Mouse (Mus musculus) myocyte (in vitro differentiated cells): ENCODE data around the gene Synm. TPM values are rescaled to one million over a fixed set of nuclear protein-coding genes. Genes with fewer than 3 reads are reported as not detected.

ENCODE experiments used
- H3K27me3 ChIP-seq: one replicate; pipeline ENCODE4 v1.6.1; 2011; ENCODE audit not compliant: control insufficient read depth, insufficient read depth, insufficient read length
- H3K36me3 ChIP-seq: one replicate; pipeline ENCODE4 v1.6.1; 2011; ENCODE audit not compliant: control insufficient read depth, insufficient read depth
- H3K4me2 ChIP-seq: one replicate; pipeline ENCODE4 v1.6.1; 2011; ENCODE audit warnings: low read depth, control low read depth
- H3K4me3 ChIP-seq: one replicate; pipeline ENCODE4 v1.5.1; 2011; ENCODE audit warnings: mild to moderate bottlenecking, control low read depth, moderate library complexity
- H3K79me2 ChIP-seq: one replicate; pipeline ENCODE4 v1.6.1; 2011; ENCODE audit not compliant: control insufficient read depth, insufficient read depth
- H3ac ChIP-seq: one replicate; pipeline ENCODE4 v1.6.1; 2011; ENCODE audit not compliant: control insufficient read depth, insufficient read length
- CEBPB ChIP-seq: IDR thresholded peaks from 2 replicates; pipeline ENCODE4 v1.6.1; 2011; ENCODE audit warnings: mild to moderate bottlenecking, moderate library complexity; ENCODE audit not compliant: poor library complexity, insufficient read depth, severe bottlenecking
- E2F4 ChIP-seq: IDR thresholded peaks from one replicate; pipeline ENCODE4 v1.6.1; 2011; ENCODE audit warnings: mild to moderate bottlenecking, control low read depth, moderate library complexity; ENCODE audit not compliant: insufficient read depth
- MAX ChIP-seq: IDR thresholded peaks from one replicate; pipeline ENCODE4 v1.6.1; 2011; ENCODE audit warnings: low read depth, mild to moderate bottlenecking, control low read depth
- MYOD1 ChIP-seq, 3 experiments: IDR thresholded peaks; one replicate each; pipeline ENCODE4 v1.6.1; 2011; ENCODE audit warnings: control low read depth in 2 of 3, low read depth in 2 of 3, mild to moderate bottlenecking in 2 of 3, moderate library complexity in 1 of 3; ENCODE audit not compliant: insufficient read length in 2 of 3, control insufficient read depth in 1 of 3
- MYOG ChIP-seq, 3 experiments: IDR thresholded peaks; one replicate each; pipeline ENCODE4 v1.6.1; 2011; ENCODE audit warnings: control low read depth in 2 of 3, low read depth in 2 of 3, mild to moderate bottlenecking in 2 of 3; ENCODE audit not compliant: insufficient read length in 2 of 3, control insufficient read depth in 1 of 3, insufficient read depth in 1 of 3
- POLR2A ChIP-seq: IDR thresholded peaks from one replicate; pipeline ENCODE4 v1.6.1; 2011; ENCODE audit warnings: low read depth, mild to moderate bottlenecking, control low read depth, moderate library complexity; ENCODE audit not compliant: insufficient read length
- POLR2AphosphoS2 ChIP-seq: IDR thresholded peaks from one replicate; pipeline ENCODE4 v1.6.1; 2011; ENCODE audit warnings: low read depth, control low read depth; ENCODE audit not compliant: insufficient read length
- REST ChIP-seq: IDR thresholded peaks from one replicate; pipeline ENCODE4 v1.6.1; 2011; ENCODE audit warnings: mild to moderate bottlenecking, control low read depth, moderate library complexity; ENCODE audit not compliant: insufficient read depth, insufficient read length
- SRF ChIP-seq: IDR thresholded peaks from one replicate; pipeline ENCODE4 v1.6.1; 2011; ENCODE audit warnings: low read depth; ENCODE audit not compliant: control insufficient read depth, insufficient read length
- TCF12 ChIP-seq: IDR thresholded peaks from one replicate; pipeline ENCODE4 v1.6.1; 2011; ENCODE audit warnings: mild to moderate bottlenecking, control low read depth; ENCODE audit not compliant: poor library complexity, insufficient read depth, severe bottlenecking
- TCF3 ChIP-seq: IDR thresholded peaks from one replicate; pipeline ENCODE4 v1.6.1; 2011; ENCODE audit warnings: low read depth, control low read depth; ENCODE audit not compliant: insufficient read length
- USF1 ChIP-seq: IDR thresholded peaks from one replicate; pipeline ENCODE4 v1.6.1; 2011; ENCODE audit warnings: low read depth, mild to moderate bottlenecking, control low read depth, moderate library complexity
- polyA plus RNA-seq: library from polyadenylated mRNA; unstranded; fragments of >200 nt; fragmentation: generic; extraction: Trizol; gene quantifications from one replicate; pipeline ENCODE4 v1.2.1, GENCODE M21; 2012; ENCODE audit warnings: missing spikeins

Gene Synm
- polyA plus RNA-seq, 1 experiment, result 0.46 TPM

GRCm38 (mm10) chr7:67768125-67768524 is 8.6 kb upstream of the Synm start:
- peaks cover 64% of the 10 kb centered on the region for H3K27me3 ChIP-seq
- no peaks in the 10 kb centered on the region for H3K79me2 ChIP-seq
- no peak for TF ChIP-seq CEBPB
- H3K4me2 ChIP-seq, result no peak overlapping the region
- no peak overlapping the region for H3K4me3 ChIP-seq
- no peak overlapping the region for H3ac ChIP-seq
- H3K36me3 ChIP-seq, result no peaks in the 10 kb centered on the region

GRCm38 (mm10) chr7:67763625-67764024 is 4.1 kb upstream of the Synm start:
- Histone ChIP-seq H3K79me2 (no peaks in the 10 kb centered on the region), H3K27me3 (peaks cover 44% of the 10 kb centered on the region), H3K36me3 (no peaks in the 10 kb centered on the region), H3ac (no peak overlapping the region), H3K4me2 (no peak overlapping the region), H3K4me3 (no peak overlapping the region)
- no peak for TF ChIP-seq MYOG (IDR thresholded peaks at IDR 0.05; ENCODE audit: control insufficient read depth in 1 of 3, insufficient read depth in 1 of 3, insufficient read length in 2 of 3, low read depth in 2 of 3)
- no peak for TF ChIP-seq TCF12
- no peak for TF ChIP-seq SRF
- no peak for TF ChIP-seq USF1
- TF ChIP-seq E2F4, result no peak
- TF ChIP-seq MYOD1 (IDR thresholded peaks at IDR 0.05; ENCODE audit: control insufficient read depth in 1 of 3, insufficient read length in 2 of 3, low read depth in 2 of 3), result no peak
- no peak for TF ChIP-seq TCF3
- TF ChIP-seq CEBPB, result no peak
- TF ChIP-seq POLR2A, result no peak
- TF ChIP-seq POLR2AphosphoS2, result no peak
- TF ChIP-seq MAX, result no peak
- no peak for TF ChIP-seq REST

GRCm38 (mm10) chr7:67758858-67759628 is 499 bp downstream of the Synm start:
- Histone ChIP-seq H3K79me2 (no peaks in the 10 kb centered on the region), H3ac (peak overlapping the region; percentile 48), H3K4me3 (no peak overlapping the region), H3K4me2 (peak overlapping the region; percentile 98), H3K36me3 (no peaks in the 10 kb centered on the region), H3K27me3 (peaks cover 20% of the 10 kb centered on the region)
- TF ChIP-seq MAX (no peak), TCF12 (no peak), E2F4 (no peak), SRF (no peak), TCF3 (no peak), USF1 (no peak), POLR2A (no peak), REST (no peak), POLR2AphosphoS2 (no peak), MYOD1 (IDR thresholded peaks at IDR 0.05; ENCODE audit: control insufficient read depth in 1 of 3, insufficient read length in 2 of 3, low read depth in 2 of 3) (peak in 2 of 3 experiments; percentile 30 to 40), MYOG (IDR thresholded peaks at IDR 0.05; ENCODE audit: control insufficient read depth in 1 of 3, insufficient read depth in 1 of 3, insufficient read length in 2 of 3, low read depth in 2 of 3) (peak in 2 of 3 experiments; percentile 53 to 68), CEBPB (no peak)

- Histone ChIP-seq H3K36me3 (no peaks in the 10 kb centered on the region), H3K4me3 (no peak overlapping the region), H3K27me3 (peaks cover 16% of the 10 kb centered on the region), H3K79me2 (no peaks in the 10 kb centered on the region), H3K4me2 (peak overlapping the region; percentile 98), H3ac (peak overlapping the region; percentile 48)
- no peak for TF ChIP-seq MYOG (IDR thresholded peaks at IDR 0.05; ENCODE audit: control insufficient read depth in 1 of 3, insufficient read depth in 1 of 3, insufficient read length in 2 of 3, low read depth in 2 of 3)
- TF ChIP-seq POLR2AphosphoS2, result no peak
- no peak for TF ChIP-seq USF1
- TF ChIP-seq MYOD1 (IDR thresholded peaks at IDR 0.05; ENCODE audit: control insufficient read depth in 1 of 3, insufficient read length in 2 of 3, low read depth in 2 of 3), result no peak
- no peak for TF ChIP-seq TCF12
Observed at GRCm38 (mm10) chr7:67758506-67758857, 1.1 kb downstream of the Synm start.

GRCm38 (mm10) chr7:67756636-67757035 is 2.9 kb downstream of the Synm start:
- Histone ChIP-seq H3K36me3 (no peaks in the 10 kb centered on the region), H3K4me2 (no peak overlapping the region), H3ac (no peak overlapping the region), H3K27me3 (peaks cover 17% of the 10 kb centered on the region), H3K79me2 (no peaks in the 10 kb centered on the region), H3K4me3 (no peak overlapping the region)
- TF ChIP-seq CEBPB (no peak), E2F4 (no peak), TCF3 (no peak), REST (no peak), MAX (no peak), TCF12 (no peak), MYOG (IDR thresholded peaks at IDR 0.05; ENCODE audit: control insufficient read depth in 1 of 3, insufficient read depth in 1 of 3, insufficient read length in 2 of 3, low read depth in 2 of 3) (no peak), MYOD1 (IDR thresholded peaks at IDR 0.05; ENCODE audit: control insufficient read depth in 1 of 3, insufficient read length in 2 of 3, low read depth in 2 of 3) (no peak), POLR2A (no peak), USF1 (no peak)
